Mouse (Mus musculus): Measurements from ENCODE around the gene Lap3. TPM values are rescaled to one million over a fixed set of nuclear protein-coding genes. Genes with fewer than 3 reads are reported as not detected.
A peak's percentile ranks its signal among the peaks of the same experiment; 100 is the strongest.

Gene Lap3
- polyA plus RNA-seq, 1 experiment, result 58.8 TPM

GRCm38 (mm10) chr5:45495429-45495975 lies 2.3 kb downstream of the Lap3 start:
- no peak for DNase-seq (ENCODE audit: extremely low spot score in 1 of 2, low spot score in 1 of 2)

GRCm38 (mm10) chr5:45496042-45496441 lies 2.9 kb downstream of the Lap3 start:
- DNase-seq (ENCODE audit: extremely low spot score in 1 of 2, low spot score in 1 of 2), result no peak

DNA sequence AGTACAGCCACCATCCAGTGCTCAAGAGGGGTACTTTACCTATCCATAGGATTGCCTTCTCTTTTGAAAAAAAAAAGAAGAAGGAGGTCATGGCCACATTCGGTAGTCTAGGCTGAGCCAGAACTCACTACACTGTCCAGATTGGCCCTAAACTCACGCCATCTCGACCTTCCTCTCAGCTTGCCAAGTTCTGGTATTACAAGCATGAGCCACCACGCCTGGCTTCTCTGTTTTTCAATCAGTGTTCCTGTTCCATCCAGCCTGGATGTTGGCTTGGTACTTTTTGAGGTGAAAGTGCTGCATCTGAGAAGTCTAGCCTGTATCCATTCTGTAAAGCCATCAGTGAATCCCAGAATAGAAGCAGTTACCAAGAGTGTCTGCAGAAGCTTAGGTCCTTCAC lies 3.3 kb downstream of the Lap3 start:
- no peak for DNase-seq (ENCODE audit: extremely low spot score in 1 of 2, low spot score in 1 of 2)

- no peak for DNase-seq (ENCODE audit: extremely low spot score in 1 of 2, low spot score in 1 of 2)
Observed at GRCm38 (mm10) chr5:45496930-45497550, 3.9 kb downstream of the Lap3 start.

DNA sequence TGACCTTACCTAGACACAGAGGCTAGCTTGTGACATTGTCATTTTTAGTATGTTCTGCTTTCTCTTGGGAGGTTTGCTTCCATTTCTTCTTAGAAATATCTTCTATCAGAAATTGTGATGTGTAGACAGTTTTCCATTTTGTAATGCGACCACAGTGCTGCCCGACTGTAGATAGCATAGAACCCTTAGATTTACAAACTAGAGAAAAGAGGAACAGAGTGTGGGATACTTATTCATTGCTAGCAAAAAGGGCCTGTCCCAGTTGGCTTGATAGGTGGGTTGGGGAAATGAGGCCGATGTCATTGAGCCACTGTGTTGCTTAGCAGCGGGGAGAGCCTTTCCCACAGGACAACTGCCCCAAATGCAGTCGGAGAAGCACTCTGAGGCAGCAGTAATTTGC lies 4.4 kb downstream of the Lap3 start:
- no peak for DNase-seq (ENCODE audit: extremely low spot score in 1 of 2, low spot score in 1 of 2)

- peak; percentile 27 to 43 for DNase-seq (ENCODE audit: extremely low spot score in 1 of 2, low spot score in 1 of 2)
Observed at GRCm38 (mm10) chr5:45510071-45510470, 16.9 kb downstream of the Lap3 start.

DNA sequence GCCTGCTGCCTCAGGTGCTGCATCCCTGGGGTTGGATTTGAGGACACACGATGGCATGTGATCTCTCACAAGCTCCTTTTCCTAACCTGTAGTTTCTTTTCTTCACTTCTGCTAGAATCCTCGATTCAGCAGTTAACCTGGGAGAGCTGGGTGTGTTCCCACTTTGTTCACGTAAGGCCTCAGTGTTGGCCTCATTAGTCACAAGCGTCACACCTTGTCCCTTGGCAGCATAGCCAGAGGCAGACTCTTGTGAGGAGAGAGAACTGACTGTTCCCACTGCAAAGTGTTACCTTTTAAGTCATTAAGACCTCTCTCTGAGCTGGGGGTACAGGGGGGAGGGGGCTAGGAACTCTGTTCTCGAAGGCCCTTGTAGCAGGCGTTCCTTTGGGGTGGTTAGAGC lies 19.7 kb downstream of the Lap3 start:
- DNase-seq (ENCODE audit: extremely low spot score in 1 of 2, low spot score in 1 of 2), result no peak

- no peak for DNase-seq (ENCODE audit: extremely low spot score in 1 of 2, low spot score in 1 of 2)
Observed at GRCm38 (mm10) chr5:45513511-45513910, 20.3 kb downstream of the Lap3 start.

DNA sequence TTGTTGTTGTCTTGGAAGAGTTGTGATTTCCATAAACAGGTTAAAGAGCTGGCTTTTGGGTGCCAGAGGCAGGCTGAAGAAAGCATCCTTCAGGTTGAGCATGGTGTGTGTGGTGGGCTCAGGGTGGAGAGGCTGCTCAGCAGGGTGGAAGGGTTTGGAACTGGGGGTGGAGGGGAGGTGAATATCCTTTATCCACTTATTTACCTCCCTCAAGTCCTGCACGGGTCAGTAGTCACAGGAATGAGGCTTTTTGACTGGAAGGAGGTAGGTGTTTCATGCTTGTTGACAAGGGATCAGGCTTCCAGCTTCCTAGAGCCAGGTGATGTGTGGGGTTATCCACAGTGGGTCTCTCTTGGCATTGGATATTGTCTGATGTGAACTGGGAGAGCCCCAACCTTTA lies 21.4 kb downstream of the Lap3 start:
- no peak for DNase-seq (ENCODE audit: extremely low spot score in 1 of 2, low spot score in 1 of 2)

- no peak for DNase-seq (ENCODE audit: extremely low spot score in 1 of 2, low spot score in 1 of 2)
Observed at GRCm38 (mm10) chr5:45515151-45515743, 22.1 kb downstream of the Lap3 start.

DNA sequence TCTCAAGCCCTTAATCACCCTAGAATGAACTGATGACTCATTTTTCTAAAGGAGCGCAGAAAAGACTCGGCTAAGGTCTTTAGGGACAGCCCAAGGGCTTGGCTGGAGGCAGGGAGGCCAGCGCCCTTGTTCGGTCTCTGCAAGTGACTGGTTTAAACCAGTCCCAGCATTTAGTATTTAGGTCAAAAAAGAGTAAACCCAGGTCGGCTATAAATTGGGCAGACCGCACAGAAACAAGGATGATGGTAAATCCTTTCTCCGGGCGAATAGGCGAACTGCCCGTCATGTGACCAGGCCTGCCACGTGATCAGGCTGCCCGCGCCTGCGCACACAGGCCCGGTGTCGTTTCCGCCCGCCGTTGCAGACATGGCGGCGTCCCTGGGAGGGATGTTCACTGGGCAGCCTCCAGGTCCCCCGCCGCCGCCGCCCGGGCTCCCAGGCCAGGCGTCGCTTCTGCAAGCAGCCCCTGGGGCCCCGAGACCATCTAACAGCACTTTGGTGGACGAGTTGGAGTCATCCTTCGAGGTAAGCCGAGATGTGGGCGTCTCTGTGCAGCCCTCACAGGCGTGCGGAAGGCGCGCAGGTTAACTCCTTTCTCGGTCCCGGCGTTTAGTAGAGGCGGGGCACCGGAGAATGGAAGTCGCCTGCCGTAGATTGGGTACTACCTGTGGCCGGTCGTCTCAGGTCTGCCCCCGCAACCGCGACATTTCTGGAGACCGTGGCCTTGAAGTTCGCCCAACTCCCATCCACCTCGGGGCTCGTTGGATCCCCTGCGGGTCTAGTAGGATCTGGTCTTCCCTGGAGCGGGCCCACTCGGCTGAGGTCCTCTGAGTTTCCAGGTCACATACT lies 27.0 kb downstream of the Lap3 start, which contains the start of gene Med28:
Med28 (plus strand) TSS at position 270 of the 849 bp plus-strand sequence.
- DNase-seq (ENCODE audit: extremely low spot score in 1 of 2, low spot score in 1 of 2), result peak; percentile 87 to 96

DNA sequence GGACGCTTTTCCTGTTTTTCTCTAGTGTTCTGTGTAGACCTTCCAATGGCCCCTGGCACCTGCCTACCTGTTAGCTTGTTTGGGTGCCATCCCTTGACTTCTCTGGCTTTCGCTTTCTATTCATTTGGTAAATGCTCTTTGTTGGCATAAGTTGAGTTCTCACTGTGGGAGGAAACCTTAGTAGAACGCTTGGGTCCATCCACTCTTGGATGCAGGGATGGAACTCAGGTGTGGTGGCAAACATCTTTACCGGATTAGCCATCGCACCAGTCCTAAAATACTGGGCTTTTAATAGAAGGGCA lies 27.6 kb downstream of the Lap3 start:
- DNase-seq (ENCODE audit: extremely low spot score in 1 of 2, low spot score in 1 of 2), result no peak

DNA sequence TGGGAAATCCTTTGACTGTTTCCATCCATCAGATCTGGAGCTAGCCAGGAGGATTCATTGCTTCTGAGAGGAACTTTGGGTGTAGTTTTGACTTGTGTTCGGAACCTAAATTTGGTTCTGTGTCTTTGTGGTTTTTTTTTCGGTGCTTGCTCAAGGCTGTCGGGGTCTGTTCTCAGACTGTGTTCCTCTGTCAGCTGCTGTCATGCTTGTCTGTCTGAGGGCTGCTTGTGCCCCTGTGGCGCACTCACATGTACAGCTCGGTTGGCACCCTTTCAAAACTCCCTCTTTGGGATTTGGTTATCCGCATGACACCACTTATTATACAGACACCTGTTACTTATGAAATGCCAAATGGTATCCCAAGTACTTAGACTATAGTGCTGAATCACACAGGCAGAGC lies 28.4 kb downstream of the Lap3 start:
- DNase-seq (ENCODE audit: extremely low spot score in 1 of 2, low spot score in 1 of 2), result no peak

- DNase-seq (ENCODE audit: extremely low spot score in 1 of 2, low spot score in 1 of 2), result no peak
Observed at GRCm38 (mm10) chr5:45525101-45525500, 31.9 kb downstream of the Lap3 start.

DNA sequence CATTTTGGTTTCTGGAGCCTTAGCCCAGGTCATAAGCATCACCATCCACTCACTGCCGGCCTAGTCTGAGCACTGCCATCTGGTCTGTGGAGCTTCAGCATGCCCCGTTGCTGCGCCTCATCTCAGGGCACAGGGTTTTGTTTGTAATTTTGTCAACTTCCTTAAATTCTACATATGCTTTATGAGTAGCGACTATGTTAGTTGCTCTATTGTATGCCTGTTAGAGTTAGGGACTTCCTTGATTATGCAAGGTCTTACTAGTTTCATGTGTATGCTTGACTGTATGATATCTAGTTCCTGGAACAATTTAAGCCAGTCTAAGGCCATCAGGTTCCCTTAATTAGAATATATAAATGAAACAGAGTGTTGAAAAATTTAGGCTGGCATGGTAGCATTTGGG lies 33.2 kb downstream of the Lap3 start:
- no peak for DNase-seq (ENCODE audit: extremely low spot score in 1 of 2, low spot score in 1 of 2)

DNA sequence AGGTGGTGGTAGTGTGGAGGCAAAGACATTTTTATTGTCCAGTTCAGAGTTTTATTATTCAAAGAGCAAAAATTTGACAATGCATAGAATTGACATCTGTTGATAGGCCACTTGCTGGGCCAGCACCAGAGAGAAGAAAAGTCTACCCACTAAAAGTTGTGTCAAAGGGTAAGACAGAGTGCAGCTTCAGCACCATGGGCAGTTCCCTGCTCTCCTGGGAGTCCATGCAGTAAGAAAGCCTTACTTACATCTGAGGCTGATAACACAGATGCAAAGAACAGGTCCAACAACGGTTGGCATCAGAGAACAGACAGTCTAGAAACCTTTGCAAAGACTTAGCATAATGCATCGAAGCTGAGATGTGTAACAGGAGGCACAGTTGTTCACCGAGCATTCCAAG lies 36.5 kb downstream of the Lap3 start:
- DNase-seq (ENCODE audit: extremely low spot score in 1 of 2, low spot score in 1 of 2), result no peak

GRCm38 (mm10) chr5:45534319-45535098 lies 41.3 kb downstream of the Lap3 start:
- DNase-seq (ENCODE audit: extremely low spot score in 1 of 2, low spot score in 1 of 2), result peak; percentile 29 to 80

- no peak for DNase-seq (ENCODE audit: extremely low spot score in 1 of 2, low spot score in 1 of 2)
Observed at GRCm38 (mm10) chr5:45535177-45535576, 42.0 kb downstream of the Lap3 start.

DNA sequence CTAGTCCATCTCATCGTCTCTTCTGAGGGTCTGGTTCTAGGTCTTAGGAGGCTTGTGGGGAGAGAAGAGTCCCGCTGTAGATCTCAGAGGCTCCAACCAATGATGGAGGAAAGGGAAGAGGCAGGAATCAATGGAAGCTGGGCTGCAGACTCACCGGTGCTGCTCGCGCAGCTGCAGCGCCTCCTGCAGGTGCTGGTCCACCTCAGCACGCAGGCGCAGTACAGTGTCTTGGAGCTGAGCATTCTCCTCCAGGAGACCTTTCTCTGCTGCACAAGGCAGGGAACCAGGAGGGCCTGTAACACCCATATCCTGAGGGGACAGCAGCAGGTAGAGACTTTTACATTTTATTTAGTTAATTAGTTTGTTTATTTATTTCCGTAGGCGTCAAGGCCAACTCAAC lies 46.3 kb downstream of the Lap3 start:
- no peak for DNase-seq (ENCODE audit: extremely low spot score in 1 of 2, low spot score in 1 of 2)

GRCm38 (mm10) chr5:45543374-45543773 lies 50.2 kb downstream of the Lap3 start:
- no peak for DNase-seq (ENCODE audit: extremely low spot score in 1 of 2, low spot score in 1 of 2)

GRCm38 (mm10) chr5:45549586-45549985 lies 56.4 kb downstream of the Lap3 start:
- no peak for DNase-seq (ENCODE audit: extremely low spot score in 1 of 2, low spot score in 1 of 2)

Measured in frontal cortex, adult 2 months (tissue).